8 mouse cellular contexts compared by ENCODE assay signal in the genomic region with DNA sequence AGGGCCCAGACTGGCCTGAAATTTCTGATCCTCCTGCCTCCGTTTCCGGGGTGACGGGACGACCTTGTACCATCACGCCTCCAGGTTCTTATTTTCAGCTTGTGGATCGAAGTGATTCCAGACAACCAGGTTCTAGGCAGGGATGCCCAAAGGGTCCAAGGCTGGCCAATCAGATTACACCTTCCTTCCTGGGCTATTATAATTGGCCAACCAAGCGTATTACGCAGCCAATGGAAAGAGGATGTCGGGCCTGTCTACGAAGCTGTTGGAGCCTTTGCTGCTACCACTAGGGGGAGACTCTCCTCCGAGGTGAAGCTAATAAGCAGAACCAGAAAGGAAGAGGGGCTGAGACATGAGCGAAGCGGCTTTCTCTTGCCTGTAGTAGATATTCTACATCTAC. TPM values are rescaled to one million over a fixed set of nuclear protein-coding genes. Genes with fewer than 3 reads are reported as not detected.
DNase-seq lines count a peak whose midpoint lies in the region; ATAC-seq and TF ChIP-seq lines count a peak whose summit lies in the region.

No protein-coding gene starts in this region.

- H3K27ac ChIP-seq in bone marrow macrophage, adult 2 months (ENCODE audit: insufficient read depth, low read depth, low read length) = no peak overlapping the region
- no peak overlapping the region for H3K27ac ChIP-seq in embryonic facial prominence, embryonic 15.5 days (replicated peaks)
- H3K27ac ChIP-seq in heart, embryonic 13.5 days (replicated peaks) = peak overlapping the region; percentile 84; the same call in 1 of the 2 replicates
- H3K27ac ChIP-seq in kidney, embryonic 16.5 days (ENCODE audit: low read length) = no peak overlapping the region

- no peak for TF ChIP-seq POLR2A in bone marrow macrophage, adult 2 months (IDR thresholded peaks at IDR 0.05; ENCODE audit: borderline replicate concordance, low read depth, low read length)

- H3K4me3 ChIP-seq in bone marrow macrophage, adult 2 months (ENCODE audit: insufficient read depth, low read length) = no peak overlapping the region
- 0 out of 2 replicates have a peak overlapping the region, but pooled peaks have one; percentile 0 for H3K4me3 ChIP-seq in embryonic facial prominence, embryonic 15.5 days (replicated peaks)
- H3K4me3 ChIP-seq in heart, embryonic 13.5 days = peak overlapping the region; percentile 14; the same call in 1 of the 2 replicates
- no peak overlapping the region for H3K4me3 ChIP-seq in kidney, embryonic 16.5 days (ENCODE audit: low read length)

- H3K4me2 ChIP-seq in embryonic facial prominence, embryonic 15.5 days (replicated peaks) = peak overlapping the region; percentile 19; the same call in 1 of the 2 replicates
- peak overlapping the region; percentile 46 for H3K4me2 ChIP-seq in heart, embryonic 13.5 days
- peak overlapping the region; percentile 30 for H3K4me2 ChIP-seq in kidney, embryonic 16.5 days (replicated peaks; ENCODE audit: low read depth, low read length)

- peaks cover 4% of the 10 kb centered on the region; the same call in 1 of the 2 replicates for H3K4me1 ChIP-seq in bone marrow macrophage, adult 2 months (ENCODE audit: control insufficient read depth, insufficient read depth, low read length)
- peaks cover 28% of the 10 kb centered on the region for H3K4me1 ChIP-seq in embryonic facial prominence, embryonic 15.5 days
- H3K4me1 ChIP-seq in heart, embryonic 13.5 days = peaks cover 48% of the 10 kb centered on the region
- H3K4me1 ChIP-seq in kidney, embryonic 16.5 days (ENCODE audit: insufficient read depth, low read length) = peaks cover 19% of the 10 kb centered on the region

- DNase-seq in CD8-positive naive resting alpha-beta T cell, adult 2 months (ENCODE audit: low read depth in 2 of 2, low spot score in 2 of 2) = peak; percentile 74 to 81
- peak; percentile 70 for DNase-seq in liver
- peak; percentile 40 to 71 for DNase-seq in monocyte, adult 2 months (ENCODE audit: low read depth in 1 of 2, low spot score in 2 of 2)
- peak; percentile 93 for DNase-seq in splenic B cell, adult 2 months (ENCODE audit: low read depth, low spot score)

- peaks cover 16% of the 10 kb centered on the region for H3K27me3 ChIP-seq in embryonic facial prominence, embryonic 15.5 days
- peaks cover 18% of the 10 kb centered on the region for H3K27me3 ChIP-seq in heart, embryonic 13.5 days (replicated peaks)
- no peaks in the 10 kb centered on the region; the same call in 1 of the 2 replicates for H3K27me3 ChIP-seq in kidney, embryonic 16.5 days (ENCODE audit: insufficient read depth, low read length)
- H3K27me3 ChIP-seq in splenic B cell, adult 2 months (ENCODE audit: control insufficient read depth, insufficient read depth, low read length, poor library complexity, severe bottlenecking) = no peaks in the 10 kb centered on the region

- no peaks in the 10 kb centered on the region for H3K9me3 ChIP-seq in embryonic facial prominence, embryonic 15.5 days (replicated peaks)
- H3K9me3 ChIP-seq in heart, embryonic 13.5 days = no peaks in the 10 kb centered on the region
- H3K9me3 ChIP-seq in kidney, embryonic 16.5 days (ENCODE audit: low read length) = no peaks in the 10 kb centered on the region

- ATAC-seq in embryonic facial prominence, embryonic 15.5 days (ENCODE audit: insufficient number of reproducible peaks, low FRiP score, low TSS enrichment, low read depth) = peak; percentile 75
- ATAC-seq in heart, embryonic 13.5 days (ENCODE audit: extremely low read depth, insufficient number of reproducible peaks, low FRiP score, low TSS enrichment) = no peak
- ATAC-seq in kidney, embryonic 16.5 days (ENCODE audit: low FRiP score, low TSS enrichment) = peak; percentile 70

- WGBS in embryonic facial prominence, embryonic 15.5 days = 5% methylated on average over 13 of the region's 13 CpGs
- 9% methylated on average over 13 of the region's 13 CpGs for WGBS in heart, embryonic 13.5 days
- 7% methylated on average over 13 of the region's 13 CpGs for WGBS in kidney, embryonic 16.5 days

- H3K36me3 ChIP-seq in embryonic facial prominence, embryonic 15.5 days = no peaks in the 10 kb centered on the region
- no peaks in the 10 kb centered on the region for H3K36me3 ChIP-seq in heart, embryonic 13.5 days
- H3K36me3 ChIP-seq in kidney, embryonic 16.5 days (ENCODE audit: insufficient read depth, low read length) = no peaks in the 10 kb centered on the region
- no peaks in the 10 kb centered on the region for H3K36me3 ChIP-seq in splenic B cell, adult 2 months (ENCODE audit: control insufficient read depth, insufficient read depth, low read length, poor library complexity, severe bottlenecking)

- no peak overlapping the region for H3K9ac ChIP-seq in embryonic facial prominence, embryonic 15.5 days
- H3K9ac ChIP-seq in heart, embryonic 13.5 days = peak overlapping the region; percentile 5; the same call in 1 of the 2 replicates
- no peak overlapping the region for H3K9ac ChIP-seq in kidney, embryonic 16.5 days (replicated peaks; ENCODE audit: low read length)

- TF ChIP-seq CTCF in bone marrow macrophage, adult 2 months (IDR thresholded peaks at IDR 0.05; ENCODE audit: low read depth, low read length) = peak; percentile 62

RNA-seq across cellular contexts. Expression of a gene that starts 8.2 kb away (rescaled TPM):
- polyA plus RNA-seq in bone marrow macrophage, adult 2 months (2012; ENCODE audit: insufficient read depth, insufficient read length, missing spikeins) = 4.5 and 4.6 TPM in 2 replicates
- 17.9 and 18.8 TPM in 2 replicates for polyA plus RNA-seq in embryonic facial prominence, embryonic 15.5 days (2015; fragmentation: Nextera tagmentation; extraction: Ambion mirVana)
- polyA plus RNA-seq in heart, embryonic 13.5 days (2015; fragmentation: Nextera tagmentation; extraction: Ambion mirVana) = 14.6 and 15.1 TPM in 2 replicates
- polyA plus RNA-seq in kidney, embryonic 16.5 days (2015; fragmentation: Nextera tagmentation; extraction: Ambion mirVana) = 17.2 and 18.1 TPM in 2 replicates

RNA-seq across cellular contexts. Expression of a gene that starts 10.3 kb away (rescaled TPM):
- polyA plus RNA-seq in bone marrow macrophage, adult 2 months (2012; ENCODE audit: insufficient read depth, insufficient read length, missing spikeins) = not detected in 2 replicates
- polyA plus RNA-seq in embryonic facial prominence, embryonic 15.5 days (2015; fragmentation: Nextera tagmentation; extraction: Ambion mirVana) = 0.60 and 1.9 TPM in 2 replicates
- polyA plus RNA-seq in heart, embryonic 13.5 days (2015; fragmentation: Nextera tagmentation; extraction: Ambion mirVana) = 2.5 and 3.3 TPM in 2 replicates
- 2.3 and 3.7 TPM in 2 replicates for polyA plus RNA-seq in kidney, embryonic 16.5 days (2015; fragmentation: Nextera tagmentation; extraction: Ambion mirVana)

RNA-seq across cellular contexts. Expression of a gene that starts 17.3 kb away (rescaled TPM):
- polyA plus RNA-seq in bone marrow macrophage, adult 2 months (2012; ENCODE audit: insufficient read depth, insufficient read length, missing spikeins) = 1.2 TPM in 1 of 2 replicates, not detected in the other
- polyA plus RNA-seq in embryonic facial prominence, embryonic 15.5 days (2015; fragmentation: Nextera tagmentation; extraction: Ambion mirVana) = 30.5 and 36.9 TPM in 2 replicates
- 18.3 and 20.2 TPM in 2 replicates for polyA plus RNA-seq in heart, embryonic 13.5 days (2015; fragmentation: Nextera tagmentation; extraction: Ambion mirVana)
- polyA plus RNA-seq in kidney, embryonic 16.5 days (2015; fragmentation: Nextera tagmentation; extraction: Ambion mirVana) = 129 and 136 TPM in 2 replicates

RNA-seq across cellular contexts. Expression of a gene that starts 23.4 kb away (rescaled TPM):
- polyA plus RNA-seq in bone marrow macrophage, adult 2 months (2012; ENCODE audit: insufficient read depth, insufficient read length, missing spikeins) = 32.8 and 39.9 TPM in 2 replicates
- 84.9 and 92.8 TPM in 2 replicates for polyA plus RNA-seq in embryonic facial prominence, embryonic 15.5 days (2015; fragmentation: Nextera tagmentation; extraction: Ambion mirVana)
- polyA plus RNA-seq in heart, embryonic 13.5 days (2015; fragmentation: Nextera tagmentation; extraction: Ambion mirVana) = 60.5 and 66.1 TPM in 2 replicates
- polyA plus RNA-seq in kidney, embryonic 16.5 days (2015; fragmentation: Nextera tagmentation; extraction: Ambion mirVana) = 106 and 107 TPM in 2 replicates

RNA-seq across cellular contexts. Expression of a gene that starts 30.7 kb away (rescaled TPM):
- not detected in 2 replicates for polyA plus RNA-seq in bone marrow macrophage, adult 2 months (2012; ENCODE audit: insufficient read depth, insufficient read length, missing spikeins)
- polyA plus RNA-seq in embryonic facial prominence, embryonic 15.5 days (2015; fragmentation: Nextera tagmentation; extraction: Ambion mirVana) = 5.7 and 6.6 TPM in 2 replicates
- 1.9 TPM in 2 replicates for polyA plus RNA-seq in heart, embryonic 13.5 days (2015; fragmentation: Nextera tagmentation; extraction: Ambion mirVana)
- polyA plus RNA-seq in kidney, embryonic 16.5 days (2015; fragmentation: Nextera tagmentation; extraction: Ambion mirVana) = 6.8 and 8.3 TPM in 2 replicates

Comparison
In these comparisons a context has a peak if more than half of its experiments do, and no peak if none do; other contexts are left out.
1. H3K4me3 ChIP-seq: peak in embryonic facial prominence, embryonic 15.5 days (single experiment) and heart, embryonic 13.5 days (single experiment); none in bone marrow macrophage, adult 2 months (single experiment) and kidney, embryonic 16.5 days (single experiment).
2. Peak in every context shown above with its lines, with median percentiles within 50 percentile points of each other: DNase-seq and H3K4me2 ChIP-seq.